Mouse (Mus musculus): ENCODE measurements around the gene Ppan. TPM values are rescaled to one million over a fixed set of nuclear protein-coding genes. Genes with fewer than 3 reads are reported as not detected.

Ppan gene
- total RNA-seq, 1 experiment from 2014 or later: 38.0 TPM

DNA sequence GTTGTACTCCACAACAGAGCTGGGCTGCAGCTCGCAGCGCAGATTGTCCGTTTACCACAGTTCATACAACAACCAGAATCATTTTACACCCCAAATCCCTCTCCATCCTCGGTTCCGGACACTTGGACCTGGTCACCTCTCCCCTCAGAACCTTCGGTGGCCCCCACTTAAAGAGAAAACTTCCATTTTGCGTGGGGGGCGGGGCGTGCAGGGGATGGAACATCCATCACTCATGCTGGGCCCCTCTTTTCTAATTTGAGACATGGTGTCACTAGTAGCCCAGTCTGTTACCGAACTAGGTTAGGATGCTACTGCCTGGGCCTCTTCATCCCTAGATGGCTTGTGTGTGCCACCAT, 9.3 kb upstream of the Ppan start:
- DNase-seq: no peak

DNA sequence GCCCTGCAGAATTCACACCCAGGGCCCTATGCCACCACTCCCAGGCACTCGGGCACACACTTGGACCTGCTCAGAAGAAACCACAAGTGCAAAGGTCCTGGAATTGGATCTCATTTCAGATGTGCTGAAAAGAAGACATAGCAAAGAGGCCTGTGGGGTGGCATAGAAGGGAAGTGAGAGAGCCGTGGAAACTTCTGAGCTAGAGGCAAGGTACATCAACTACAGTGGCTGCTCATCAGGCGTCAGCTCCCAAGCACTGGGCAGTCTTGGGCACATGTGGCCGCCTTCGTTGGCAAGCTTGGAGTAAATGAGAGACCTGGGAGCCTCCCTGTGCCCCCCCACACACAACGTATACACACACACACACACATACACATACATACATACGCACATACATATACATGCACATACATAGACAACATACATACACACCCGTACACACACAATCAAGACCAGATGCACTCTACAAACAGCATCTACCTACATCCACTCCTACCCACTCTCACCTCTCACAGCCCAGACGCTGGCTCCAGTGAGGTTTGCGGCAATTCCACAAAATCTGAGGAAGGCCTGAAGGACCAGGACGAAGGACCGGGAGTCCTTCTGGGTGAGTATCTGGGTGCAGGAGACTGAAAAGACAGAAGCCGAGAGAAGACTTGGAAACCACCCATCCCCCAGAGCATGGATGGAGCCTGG, 8.7 kb upstream of the Ppan start, which contains the start of gene Angptl6:
Gene Angptl6, minus strand, starts transcription at position 631 of the 696 bp plus-strand sequence.
- DNase-seq: no peak

GRCm38 (mm10) chr9:20886563-20886962, 1.4 kb upstream of the Ppan start:
- no peak for DNase-seq

- DNase-seq: no peak
Observed at GRCm38 (mm10) chr9:20887191-20887590, 784 bp upstream of the Ppan start.

DNA sequence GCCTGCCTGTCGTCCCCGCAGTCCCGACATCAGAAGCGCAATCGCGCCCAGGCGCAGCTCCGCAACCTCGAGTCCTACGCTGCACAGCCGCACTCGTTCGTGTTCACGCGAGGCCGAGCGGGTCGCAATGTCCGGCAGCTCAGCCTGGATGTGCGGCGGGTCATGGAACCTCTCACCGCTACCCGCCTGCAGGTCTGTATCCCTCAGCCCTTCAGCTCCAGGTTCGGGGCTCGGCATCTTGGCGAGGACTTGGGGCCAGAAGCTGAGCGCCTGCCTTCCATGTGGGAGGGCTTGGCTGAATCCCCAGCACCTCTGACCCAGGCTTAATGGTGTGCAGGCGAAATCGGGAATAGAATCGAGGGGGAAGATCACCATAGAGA, 401 bp downstream of the Ppan start:
- DNase-seq: peak; percentile 58

DNA sequence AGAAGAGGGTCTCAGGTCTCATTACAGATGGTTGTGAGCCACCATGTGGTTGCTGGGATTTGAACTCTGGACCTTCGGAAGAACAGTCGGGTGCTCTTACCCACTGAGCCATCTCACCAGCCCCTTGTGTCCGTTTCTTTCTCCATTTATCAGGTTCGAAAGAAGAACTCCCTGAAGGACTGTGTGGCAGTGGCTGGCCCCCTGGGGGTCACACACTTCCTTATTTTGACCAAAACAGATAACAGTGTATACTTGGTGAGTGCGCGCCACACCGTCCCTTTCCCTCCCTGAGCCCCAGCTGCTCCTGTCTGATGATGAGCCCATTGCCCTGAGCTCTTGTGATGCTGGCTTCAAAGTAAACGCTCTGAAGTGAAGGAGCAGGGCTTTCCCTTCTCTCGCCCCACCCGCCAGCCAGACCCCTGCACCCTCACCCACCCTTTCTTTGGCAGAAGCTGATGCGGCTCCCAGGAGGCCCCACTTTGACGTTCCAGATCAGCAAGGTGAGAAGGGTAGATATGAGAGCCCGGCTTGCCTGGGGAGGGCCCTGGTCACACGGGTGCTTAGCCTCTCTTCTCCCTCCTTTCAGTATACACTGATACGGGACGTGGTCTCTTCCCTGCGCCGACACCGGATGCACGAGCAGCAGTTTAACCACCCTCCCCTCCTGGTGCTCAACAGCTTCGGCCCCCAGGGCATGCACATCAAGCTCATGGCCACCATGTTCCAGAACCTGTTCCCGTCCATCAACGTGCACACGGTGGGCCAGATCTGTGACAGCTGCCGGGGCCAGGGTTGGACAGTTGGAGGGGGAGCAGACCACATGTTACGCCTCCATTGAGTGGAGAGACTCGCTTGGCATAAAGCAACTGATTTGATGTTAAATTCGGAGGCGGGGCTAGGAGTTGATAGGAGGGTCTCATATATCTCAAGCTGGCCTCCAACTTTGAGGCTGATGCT, 1.5 kb downstream of the Ppan start:
- DNase-seq: no peak

DNA sequence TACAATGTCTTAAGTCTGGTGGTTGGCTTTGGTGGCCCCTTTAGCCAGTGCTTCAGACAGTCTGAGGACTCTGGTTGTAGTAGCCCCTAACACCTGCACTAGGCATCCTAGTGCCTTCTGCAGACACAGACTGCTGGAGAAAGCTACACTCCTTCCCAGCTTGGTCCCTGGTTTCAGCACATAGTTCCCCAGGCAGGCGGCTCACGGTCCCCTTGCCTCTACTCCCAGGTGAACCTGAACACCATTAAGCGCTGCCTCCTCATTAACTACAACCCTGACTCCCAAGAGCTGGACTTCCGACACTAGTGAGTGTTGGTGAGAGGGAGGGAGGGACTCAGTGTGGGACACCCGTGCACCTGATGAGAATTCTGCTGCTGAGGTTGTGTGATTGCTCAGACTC, 2.4 kb downstream of the Ppan start:
- DNase-seq: no peak

DNA sequence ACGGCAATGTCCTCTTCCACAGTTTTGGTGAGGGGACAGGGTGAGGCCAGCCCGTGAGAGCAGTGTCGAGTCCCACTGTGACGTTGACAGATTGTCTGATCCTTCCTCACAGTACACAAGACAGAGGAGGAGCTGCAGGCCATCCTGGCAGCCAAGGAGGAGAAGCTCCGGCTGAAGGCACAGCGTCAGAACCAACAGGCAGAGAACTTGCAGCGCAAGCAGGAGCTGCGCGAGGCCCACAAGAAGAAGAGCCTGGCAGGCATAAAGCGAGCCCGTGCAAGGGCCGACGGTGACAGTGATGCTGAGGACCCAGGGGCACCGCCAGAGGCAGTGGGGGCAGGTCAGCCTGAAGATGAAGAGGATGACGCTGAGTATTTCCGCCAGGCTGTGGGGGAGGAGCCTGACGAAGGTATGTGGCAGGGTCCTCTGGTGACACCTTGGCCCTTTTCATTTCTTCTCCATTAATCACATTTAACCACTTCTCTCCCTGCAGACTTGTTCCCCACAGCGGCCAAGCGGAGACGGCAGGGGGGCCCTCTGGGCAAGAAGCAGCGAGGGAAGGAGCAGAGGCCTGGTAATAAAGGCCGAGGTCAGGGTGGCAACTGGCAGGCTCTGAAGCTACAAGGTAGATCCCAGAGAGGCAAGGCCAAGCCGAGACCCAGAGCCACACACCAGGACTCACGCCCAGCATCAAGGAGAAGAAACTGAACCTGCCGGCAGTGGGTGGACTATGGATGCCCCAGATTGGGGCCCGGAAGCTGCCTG, 3.5 kb downstream of the Ppan start:
- DNase-seq: no peak

GRCm38 (mm10) chr9:20892104-20892653, 4.2 kb downstream of the Ppan start:
- DNase-seq: no peak

- no peak for DNase-seq
Observed at GRCm38 (mm10) chr9:20893069-20893468, 5.1 kb downstream of the Ppan start.

DNA sequence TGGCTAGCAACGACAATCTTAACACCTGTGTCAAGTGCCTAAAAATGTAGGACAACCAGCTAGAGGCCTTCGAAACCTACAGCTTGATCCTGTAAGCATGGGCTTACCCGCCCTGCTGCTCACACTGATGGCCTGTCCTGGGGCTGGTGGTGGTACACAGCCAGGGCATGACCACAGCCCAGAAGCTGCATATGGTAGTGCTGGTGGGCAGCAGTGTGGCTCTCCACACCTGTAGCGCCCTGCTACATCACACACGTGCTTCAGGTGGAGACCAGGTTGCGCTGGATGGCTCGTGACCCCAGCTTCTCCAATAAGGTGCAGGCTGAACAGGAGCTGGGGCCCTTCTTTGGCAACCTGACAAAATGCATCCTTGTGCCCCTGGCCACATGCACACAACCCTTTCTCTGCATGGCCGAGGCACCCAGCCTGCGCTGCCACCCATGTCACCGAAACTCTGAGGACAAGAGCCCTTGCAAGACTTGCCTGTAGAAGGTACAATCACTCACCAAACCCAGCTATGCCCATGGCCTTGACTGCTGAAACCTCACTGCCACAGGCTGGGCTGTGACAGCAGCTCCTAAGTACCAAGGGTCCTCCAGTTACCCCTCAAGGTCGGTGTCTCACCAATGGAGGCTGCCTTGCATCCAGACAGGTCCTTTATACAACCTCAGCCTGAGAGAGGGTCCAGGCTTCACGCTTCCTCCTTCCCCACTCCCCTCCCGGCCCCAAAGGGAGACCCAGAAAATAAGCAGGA, 5.8 kb downstream of the Ppan start:
- no peak for DNase-seq

GRCm38 (mm10) chr9:20894629-20895028, 6.7 kb downstream of the Ppan start:
- no peak for DNase-seq

DNA sequence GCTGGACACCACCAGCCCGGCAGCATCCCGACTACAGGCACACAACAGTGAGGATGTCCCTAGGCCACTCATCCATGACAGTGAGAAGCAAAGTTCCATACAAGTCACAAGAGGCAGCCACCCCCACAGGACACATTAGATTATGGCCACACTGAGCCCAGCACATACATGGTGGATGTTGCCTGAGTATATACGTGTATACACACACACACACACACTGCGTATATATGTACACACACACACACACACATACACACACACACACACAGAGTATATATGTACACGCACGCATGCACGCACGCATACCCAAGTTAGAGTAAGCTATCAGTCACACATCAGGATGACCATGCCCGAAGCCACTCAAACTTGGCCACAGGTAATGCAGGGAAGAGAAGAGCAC, 7.4 kb downstream of the Ppan start:
- DNase-seq: no peak

- no peak for DNase-seq
Observed at GRCm38 (mm10) chr9:20897736-20898510, 9.9 kb downstream of the Ppan start.

GRCm38 (mm10) chr9:20898511-20899073, 10.6 kb downstream of the Ppan start, which contains the start of gene Eif3g:
Eif3g (minus strand) TSS chr9:20898623.
- peak; percentile 92 for DNase-seq

- DNase-seq: peak; percentile 62
Observed at GRCm38 (mm10) chr9:20901466-20902173, 13.6 kb downstream of the Ppan start.

DNA sequence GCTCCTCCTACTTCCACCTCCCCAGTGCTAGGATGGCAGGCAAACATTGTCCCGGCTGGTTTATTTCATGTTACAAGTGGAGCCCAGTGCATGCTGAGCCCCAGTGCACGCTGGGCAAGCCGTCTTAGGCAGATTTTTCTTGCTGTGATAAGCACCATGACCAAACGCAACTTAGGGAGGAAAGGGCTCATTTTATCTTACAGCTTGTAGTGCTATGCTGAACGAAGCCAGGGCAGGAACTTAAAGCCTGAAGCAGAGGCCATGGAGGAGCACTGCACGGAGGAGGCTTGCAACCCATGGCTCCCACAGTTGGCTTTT, 14.2 kb downstream of the Ppan start:
- DNase-seq: no peak

GRCm38 (mm10) chr9:20909948-20910347, 22.0 kb downstream of the Ppan start:
- DNase-seq: no peak

- DNase-seq: peak; percentile 41
Observed at GRCm38 (mm10) chr9:20916160-20916559, 28.2 kb downstream of the Ppan start.

DNA sequence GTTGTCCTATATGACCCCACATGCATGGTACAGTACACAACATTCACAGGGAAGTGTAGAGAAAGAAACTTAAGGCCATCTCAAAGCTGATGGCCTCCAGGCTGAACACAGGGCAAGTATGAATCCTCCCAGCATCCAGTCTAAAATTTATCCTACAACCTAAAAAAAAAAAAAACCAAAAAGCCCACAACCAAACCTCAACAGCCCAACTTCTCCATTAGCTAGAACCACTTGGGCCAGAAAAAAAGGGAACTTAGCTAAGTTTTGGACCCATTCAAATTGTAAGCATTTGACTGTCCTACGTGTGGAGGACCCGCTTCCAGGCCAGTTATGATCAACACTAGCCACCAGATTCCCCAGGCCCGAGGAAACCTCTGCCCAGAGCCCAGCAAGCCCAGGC, 35.3 kb downstream of the Ppan start:
- DNase-seq: no peak
